Mouse (Mus musculus) granulocyte monocyte progenitor cell, adult 5-6 weeks (primary cell): ENCODE data around the gene Lif. TPM values are rescaled to one million over a fixed set of nuclear protein-coding genes. Genes with fewer than 3 reads are reported as not detected.
A peak's percentile ranks its signal among the peaks of the same experiment; 100 is the strongest.

Experiments used
- ATAC-seq: replicated peaks from 2 replicates; pipeline ENCODE4 v1.8.0; 2016; ENCODE audit warnings: mild to moderate bottlenecking, moderate TSS enrichment, inconsistent platforms; ENCODE audit not compliant: poor library complexity, severe bottlenecking
- total RNA-seq, 2 experiments: library from RNA; stranded (forward) in 1 of 2; stranded (reverse) in 1 of 2; fragments of 200-712, 200-1000 nt in 1 of 2; fragments of >200 nt in 1 of 2; fragmentation: Nextera tagmentation in 1 of 2; gene quantifications; 2 replicates each; pipeline ENCODE4 v1.2.3; 2014 to 2017

Gene Lif
- total RNA-seq (2014; fragmentation: Nextera tagmentation) (0.38 and 0.56 TPM in 2 replicates), total RNA-seq (2017) (0.86 and 1.2 TPM in 2 replicates)

DNA sequence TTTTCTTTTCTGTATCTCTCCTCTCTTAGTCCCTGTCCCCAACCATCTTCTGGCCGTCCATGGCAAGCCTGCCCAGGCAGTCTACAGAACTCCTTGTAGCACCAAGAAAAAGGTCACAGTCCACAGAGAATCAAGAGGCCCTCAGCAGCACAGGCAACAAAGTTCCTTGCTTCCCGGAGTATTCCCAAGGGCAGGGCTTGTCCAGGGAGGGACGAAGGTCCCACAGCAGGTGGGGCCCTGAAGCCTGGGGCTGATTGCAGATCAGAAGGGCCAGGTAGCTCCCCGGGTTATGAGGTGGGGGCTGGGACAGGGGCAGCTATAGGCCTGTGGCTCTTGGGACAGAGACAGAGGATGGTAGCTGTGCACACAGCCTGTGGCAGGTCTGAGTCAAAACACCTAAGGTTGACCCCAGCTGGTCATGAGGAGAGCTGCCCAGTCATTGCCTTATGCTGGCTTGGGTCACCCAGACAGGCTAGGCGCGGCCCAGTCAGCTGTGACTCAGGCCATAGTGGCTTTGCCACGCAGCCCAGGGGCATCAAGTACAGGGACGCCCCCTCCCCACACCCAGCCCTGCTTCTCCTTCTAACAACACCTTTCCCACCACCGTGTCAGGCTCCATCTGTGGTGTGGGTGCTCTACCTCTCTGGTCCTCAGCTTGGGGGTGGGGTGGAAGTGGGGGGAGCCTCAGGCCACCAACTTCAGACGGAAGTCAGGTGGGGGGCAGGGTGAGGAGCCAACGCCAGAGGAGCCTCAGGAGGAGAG is at the start of gene Lif:
TSS of gene Lif (plus strand) at position 712 of the 762 bp plus-strand sequence.
- ATAC-seq: no peak

DNA sequence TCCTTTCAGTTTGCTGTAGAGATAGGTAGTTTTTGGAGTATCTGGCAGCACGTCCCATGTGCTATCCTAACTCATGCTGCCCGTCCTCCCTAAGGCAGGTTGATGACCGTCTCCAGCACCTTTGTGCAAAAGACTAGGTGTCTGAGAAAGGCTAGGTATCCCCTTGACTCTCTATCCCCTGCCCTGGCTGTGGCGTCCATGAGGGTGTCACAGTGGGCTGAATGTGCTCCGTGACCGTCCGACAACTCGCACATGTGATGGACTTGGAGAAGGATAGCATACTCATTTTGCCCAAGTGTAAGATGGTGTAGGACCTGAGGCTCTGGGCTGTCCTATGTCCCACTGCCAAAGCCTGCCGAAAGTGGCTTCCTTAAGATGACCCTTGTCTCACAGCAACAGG is 49.7 kb upstream of the Lif start:
- ATAC-seq: no peak

DNA sequence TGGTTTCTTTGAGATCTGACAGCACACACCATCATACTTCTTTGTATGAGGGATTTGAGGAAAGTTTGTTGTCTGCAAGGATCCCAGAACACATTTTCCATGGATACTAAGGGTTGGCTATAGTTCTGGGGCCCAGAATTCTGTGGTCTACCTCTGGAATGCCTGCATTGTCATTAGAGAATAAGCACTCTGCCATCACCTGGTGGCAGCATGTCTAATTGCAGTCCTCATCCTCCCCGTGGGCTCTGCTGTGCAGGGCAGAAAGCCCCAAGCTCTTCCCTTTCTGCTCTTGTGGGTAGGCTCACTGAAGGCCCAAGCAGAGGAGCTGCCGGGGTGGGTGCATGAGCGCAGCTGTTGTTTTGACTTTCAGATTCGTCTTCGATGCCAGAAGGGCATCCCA is 47.8 kb upstream of the Lif start:
- no peak for ATAC-seq

DNA sequence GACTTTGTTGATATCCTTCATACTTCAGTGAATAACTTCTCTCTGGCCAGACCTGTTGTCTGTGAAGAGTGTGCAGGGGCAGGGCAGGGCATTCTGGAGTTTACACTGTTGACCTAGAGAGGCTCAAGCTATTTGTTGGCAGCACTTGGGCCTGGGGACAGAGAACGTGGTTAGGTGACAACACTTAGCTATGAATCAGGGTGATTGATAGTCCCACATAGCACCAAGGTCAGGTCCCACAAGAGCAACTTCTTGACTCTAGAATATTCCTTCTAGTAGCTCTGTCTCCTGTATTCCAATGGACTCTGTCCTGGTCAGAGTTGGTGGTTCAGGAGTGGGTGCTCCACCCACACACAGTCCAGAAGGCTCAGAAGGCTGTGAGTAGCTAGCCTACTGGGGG is 46.6 kb upstream of the Lif start:
- no peak for ATAC-seq

DNA sequence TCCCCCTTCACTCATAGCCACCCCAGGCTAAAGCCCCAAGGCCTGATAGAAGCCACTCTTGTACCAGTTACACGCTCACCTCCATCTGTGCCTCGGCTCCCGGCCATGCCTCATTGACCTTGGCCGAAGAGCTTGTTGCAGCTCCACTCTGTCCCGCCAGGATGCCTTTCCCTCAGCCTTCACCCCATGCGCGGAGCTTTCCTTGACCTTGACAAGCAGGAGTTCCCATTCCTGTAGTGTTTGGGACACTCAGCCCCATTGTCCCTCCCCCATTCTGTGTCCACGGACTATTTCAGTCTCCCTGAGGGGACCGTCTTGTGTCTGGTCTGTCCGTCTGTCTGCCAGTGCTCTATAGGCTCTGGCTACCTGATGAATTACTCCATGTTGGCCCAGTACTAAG is 44.2 kb upstream of the Lif start:
- no peak for ATAC-seq

DNA sequence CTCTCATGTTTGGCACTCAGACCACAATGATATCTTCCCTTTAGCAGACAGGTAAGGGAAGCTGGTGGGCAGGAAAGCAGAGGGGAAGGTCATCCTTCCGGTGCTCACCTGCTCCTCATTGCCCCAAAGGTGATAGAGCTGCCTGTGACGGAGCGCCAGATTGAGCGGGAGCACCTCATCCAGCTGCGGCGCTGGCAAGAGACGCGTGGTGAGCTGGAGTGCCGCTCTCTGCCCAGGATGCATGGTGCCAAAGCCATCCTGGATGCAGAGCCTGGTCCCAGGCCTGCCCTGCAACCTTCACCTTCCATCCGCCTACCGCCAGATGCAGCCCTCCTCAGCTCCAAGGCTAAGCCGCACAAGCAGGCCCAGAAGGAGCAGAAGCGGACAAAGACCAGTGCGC is 42.8 kb upstream of the Lif start:
- no peak for ATAC-seq

DNA sequence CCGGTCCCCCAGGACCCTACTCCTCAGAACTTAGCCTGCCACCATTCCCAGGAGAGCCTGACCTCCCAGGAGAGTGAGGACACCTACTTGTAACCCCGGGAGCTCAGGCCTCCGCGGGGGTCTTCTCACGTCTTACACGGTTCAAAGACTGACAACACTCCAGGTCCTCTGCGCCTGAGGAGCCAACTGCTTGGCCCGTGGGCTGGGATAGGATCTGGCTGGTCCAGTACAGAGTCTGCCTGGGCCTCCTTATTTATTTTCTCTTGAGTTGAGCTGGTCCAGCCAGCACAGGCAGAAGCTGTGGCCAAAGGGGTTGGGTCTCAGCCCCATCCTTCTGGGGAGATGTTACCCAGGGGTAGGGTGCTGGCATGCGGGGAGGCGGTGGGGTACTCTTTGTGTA is 42.3 kb upstream of the Lif start:
- ATAC-seq: no peak

DNA sequence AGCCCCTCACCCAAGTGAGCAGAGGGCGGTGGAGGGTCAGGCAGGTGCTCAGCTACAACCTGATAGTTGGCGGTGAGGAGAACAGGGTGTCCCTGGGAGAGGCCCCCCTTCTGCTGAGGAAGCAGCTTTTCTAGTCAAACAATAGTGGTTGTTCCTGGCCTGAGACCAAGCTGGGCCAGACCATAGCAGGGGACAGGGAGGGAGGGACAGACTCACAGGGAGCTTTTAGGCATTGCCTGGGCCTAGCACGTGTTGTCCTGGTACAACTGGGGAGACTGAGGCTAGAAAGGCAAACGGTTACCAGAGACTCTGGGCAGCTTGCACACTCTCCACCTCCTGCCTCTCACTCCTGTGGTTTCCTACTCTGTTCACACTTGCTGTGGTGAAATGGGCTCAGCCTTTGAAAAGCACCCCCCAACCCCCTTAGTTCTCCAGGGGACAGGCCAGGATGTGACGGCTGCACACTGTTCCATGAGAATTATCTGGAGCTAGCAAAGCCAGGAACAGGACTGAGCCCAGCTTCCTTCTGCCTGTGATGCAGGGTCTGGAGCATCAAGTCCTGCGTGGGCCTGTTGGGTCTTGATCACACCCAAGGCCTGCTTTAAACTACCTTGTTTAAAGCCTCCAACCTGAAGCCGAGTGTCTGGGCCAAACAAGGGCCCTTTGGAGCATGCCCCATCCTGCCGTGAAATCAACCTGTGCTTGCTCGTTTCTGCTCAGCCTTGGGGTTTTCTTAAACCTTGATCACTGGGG is 40.9 kb upstream of the Lif start:
- ATAC-seq: no peak

DNA sequence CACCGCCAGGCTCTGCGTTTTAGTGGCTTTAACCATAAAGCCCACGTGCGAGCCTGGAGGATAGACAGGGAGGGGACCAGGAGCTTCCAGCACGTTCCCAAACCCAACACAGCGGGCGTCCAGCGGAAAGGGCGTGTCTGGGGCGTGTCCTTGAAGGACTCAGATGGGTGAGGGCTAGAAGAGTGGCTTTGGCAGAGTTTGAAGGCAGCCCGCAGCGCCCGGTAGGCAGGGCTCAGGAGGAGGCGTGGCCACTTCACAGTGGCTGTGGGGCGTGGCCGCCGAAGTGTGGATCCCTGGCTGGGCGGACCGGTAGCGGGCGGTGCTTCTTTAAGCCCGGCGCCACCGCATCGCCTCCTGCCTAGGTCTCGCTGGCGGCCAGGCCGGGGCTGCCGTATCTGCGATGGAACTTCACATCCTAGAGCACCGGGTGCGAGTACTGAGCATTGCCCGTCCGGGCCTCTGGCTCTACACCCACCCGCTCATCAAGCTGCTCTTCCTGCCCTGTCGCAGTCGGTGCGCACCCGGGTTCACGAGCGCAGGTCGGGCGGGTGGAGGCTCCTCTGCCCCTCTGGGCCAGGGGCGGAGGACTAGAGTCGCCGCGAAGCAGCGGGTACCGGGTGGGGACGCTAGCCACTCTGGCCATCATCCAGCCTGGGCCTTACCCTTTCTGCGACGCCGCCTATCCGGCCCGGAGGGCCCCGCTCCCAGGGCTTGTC is 39.3 kb upstream of the Lif start, which contains the start of gene Castor1:
TSS of gene Castor1 (plus strand) at position 312 of the 716 bp plus-strand sequence.
- peak; percentile 84 for ATAC-seq

DNA sequence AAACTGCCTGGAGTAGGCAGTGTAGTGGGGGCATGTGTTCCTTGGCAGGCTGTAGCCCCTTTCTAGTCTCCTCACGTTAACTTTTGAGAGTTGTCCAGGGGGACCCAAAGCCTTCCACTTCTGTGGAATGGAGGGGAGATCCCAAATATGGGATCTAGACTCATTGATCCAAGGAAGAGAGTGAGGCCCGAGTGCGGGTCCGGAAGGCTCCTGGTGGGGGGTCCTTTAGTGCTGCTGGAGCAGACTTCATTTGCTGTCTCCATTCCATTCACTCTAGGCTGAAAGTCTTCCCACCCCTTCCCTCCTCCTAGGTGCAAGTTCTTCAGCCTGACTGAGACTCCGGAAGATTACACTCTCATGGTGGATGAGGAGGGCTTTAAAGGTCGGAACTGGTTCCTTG is 38.7 kb upstream of the Lif start:
- no peak for ATAC-seq

DNA sequence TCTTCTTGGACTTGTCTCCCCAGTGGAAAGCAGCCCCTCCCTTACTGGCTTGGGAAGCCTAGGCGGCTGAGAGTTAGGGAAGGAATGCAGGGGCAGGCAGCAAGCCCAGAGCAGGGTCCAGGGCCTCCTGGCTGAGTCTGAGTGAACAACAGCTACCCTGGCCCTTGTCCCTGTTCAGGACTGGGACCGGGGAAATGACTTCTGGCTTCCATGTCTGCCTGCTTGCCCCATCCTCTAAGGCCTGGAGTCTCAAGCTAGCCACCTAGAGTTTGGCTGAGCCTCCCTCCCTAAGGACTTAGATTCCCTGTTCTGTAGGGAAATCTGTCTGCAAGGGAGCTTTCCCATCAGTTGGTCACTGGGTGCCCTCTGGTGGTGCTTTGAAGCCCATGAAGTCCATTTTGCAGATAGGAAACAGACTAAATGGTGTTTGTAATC is 38.0 kb upstream of the Lif start:
- ATAC-seq: no peak

DNA sequence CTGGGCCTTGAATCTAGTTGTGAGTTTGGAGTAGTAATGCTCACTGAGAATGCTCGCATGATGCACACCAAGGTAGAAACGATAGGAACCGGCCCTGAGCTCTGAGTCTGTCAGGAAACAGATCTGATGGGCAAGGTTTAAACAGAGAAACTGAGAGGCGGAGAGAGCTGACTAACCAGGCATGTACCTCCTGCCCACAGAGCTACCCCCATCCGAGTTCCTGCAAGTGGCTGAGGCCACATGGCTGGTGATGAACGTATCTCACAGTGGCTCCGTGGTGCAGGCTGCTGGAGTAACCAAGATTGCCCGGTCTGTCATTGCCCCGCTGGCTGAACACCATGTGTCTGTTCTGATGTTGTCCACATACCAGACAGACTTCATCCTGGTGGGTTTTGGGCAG is 37.4 kb upstream of the Lif start:
- ATAC-seq: no peak

DNA sequence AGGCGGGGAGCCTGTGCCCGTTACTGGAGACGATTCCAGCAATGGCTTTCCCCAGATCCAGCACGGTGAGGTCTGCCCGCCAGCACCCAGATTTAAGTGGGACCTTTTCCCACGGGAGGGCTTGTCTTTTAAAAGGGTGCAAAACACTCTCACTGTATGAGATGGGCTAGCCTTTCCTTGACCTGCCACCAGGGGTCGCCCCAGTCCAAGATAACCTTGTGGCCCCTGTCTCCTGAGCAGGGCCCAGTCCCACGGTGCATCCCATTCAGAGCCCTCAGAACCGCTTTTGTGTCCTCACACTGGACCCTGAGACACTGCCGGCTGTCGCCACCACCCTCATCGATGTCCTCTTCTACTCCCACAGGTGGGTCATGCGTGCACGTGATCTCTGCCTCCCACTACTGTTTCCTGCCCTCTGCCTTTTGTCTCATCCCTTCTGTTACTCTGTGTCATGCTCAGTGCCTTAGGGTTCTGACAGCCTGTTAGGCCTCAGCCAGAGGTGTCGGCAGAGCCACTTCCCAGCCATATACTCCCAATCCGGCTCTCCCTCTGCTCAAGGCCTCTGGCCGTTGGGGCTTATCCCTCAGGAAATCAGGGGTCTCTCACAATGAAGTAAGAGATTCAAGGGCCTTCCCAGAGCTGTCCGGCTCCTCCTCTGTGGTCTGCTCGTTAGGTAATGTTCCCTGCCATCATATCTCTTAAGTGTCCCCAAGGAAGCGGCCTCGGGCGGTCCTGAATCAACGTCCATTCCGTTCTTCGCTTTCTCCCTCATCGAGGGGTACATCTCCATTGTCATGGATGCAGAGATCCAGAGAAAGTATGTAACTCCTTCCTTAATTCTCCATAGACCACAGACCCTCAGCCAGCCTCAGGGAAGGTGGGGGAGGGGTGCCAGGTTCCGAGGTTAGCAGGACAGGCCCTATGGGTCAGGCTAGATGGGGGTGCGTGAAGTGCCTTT is 36.6 kb upstream of the Lif start:
- ATAC-seq: peak; percentile 48

DNA sequence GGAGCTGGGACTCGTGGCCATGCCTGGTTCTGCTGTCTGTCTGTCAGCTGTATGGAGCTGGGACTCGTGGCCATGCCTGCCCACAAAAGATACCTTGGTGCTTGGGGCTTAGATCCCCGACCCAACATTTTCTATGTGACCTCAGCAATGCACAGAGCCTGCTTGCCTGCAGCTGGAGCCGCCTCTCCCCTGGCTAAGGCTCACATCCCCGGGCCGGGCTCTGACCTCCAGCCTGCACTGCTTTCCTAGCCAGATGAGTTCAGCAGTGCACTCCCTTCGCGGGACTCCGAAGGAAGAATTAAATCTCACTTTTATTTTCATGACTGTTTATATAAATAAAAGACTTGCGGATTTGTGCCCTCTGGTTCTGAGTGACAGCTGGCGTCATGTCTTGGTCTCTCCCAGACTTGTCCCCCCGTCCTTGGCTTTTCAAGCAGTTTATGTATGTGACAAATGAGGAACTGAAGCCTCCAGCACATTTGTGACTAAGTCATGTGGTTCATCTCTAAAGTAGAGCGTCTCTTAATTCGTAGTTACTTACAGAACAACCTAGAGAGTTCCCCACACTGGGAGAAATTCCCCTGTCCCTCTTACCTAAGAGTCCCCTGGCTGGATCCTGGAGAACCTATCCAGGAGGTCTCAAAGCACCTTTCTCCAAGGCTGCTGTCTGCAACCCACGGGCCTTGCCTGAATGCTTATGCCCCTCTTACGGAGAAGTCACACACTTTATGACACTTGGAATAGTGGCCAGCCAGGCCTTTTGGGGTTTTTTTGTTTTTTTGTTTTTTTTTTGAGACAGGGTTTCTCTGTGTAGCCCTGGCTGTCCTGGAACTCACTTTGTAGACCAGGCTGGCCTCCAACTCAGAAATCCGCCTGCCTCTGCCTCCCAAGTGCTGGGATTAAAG is 35.1 kb upstream of the Lif start:
- peak; percentile 29 for ATAC-seq

DNA sequence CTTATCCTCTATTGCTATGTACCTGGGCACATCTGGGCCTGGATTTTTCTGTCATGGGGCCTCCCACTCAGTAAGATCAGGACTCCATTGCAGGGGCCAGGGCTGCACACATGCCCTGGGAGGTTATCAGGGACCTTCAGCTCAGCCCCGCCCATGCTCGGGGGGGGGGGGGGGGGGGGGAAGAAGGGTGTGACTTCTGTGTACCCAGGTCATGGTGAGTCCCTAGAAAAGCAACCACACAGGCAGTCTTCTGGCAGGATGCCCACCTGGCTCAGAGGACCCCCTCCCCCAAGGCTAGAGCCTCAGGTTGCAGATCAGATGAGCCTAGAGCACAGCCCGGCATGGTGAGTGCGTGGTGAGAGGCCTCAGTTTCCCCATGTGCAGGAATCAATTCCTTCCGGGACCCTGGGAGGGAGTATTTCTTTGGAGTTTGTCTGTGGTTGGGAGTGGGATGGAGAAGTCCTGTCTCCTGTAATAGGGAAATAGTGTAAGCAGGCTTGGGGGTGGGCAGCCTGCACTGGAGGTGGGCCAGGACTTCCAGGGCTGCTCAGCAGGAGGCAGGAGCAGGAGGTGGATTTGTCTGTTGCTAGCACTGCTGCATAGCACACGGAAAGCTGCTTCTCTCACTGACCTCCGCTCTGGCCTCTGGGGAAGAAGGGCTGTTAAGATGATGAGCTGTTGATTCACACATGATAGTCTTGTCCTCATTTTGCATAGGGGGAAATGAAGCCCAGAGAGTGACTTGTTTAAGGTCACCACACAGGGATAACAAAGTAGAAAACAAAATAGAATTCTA is 33.8 kb upstream of the Lif start:
- no peak for ATAC-seq

DNA sequence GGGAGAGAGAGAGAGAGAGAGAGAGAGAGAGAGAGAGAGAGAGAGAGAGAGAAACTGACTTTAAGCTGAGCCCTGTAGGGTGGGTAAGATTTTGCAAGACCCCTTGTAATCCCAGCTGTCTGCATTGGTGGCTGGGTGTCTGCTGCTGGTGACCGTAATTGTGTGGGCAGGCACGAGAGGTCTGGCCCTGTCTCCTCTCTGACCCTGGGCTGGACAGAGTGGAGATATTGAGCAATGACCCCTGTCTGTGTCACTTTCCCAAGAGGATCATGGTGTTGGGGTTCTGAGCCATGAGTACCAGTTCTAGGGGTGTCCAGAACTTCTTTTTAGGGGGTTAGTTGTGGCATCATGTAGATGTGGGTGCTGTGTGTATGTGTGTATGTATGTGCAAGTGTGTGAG is 33.1 kb upstream of the Lif start:
- peak; percentile 57 for ATAC-seq

DNA sequence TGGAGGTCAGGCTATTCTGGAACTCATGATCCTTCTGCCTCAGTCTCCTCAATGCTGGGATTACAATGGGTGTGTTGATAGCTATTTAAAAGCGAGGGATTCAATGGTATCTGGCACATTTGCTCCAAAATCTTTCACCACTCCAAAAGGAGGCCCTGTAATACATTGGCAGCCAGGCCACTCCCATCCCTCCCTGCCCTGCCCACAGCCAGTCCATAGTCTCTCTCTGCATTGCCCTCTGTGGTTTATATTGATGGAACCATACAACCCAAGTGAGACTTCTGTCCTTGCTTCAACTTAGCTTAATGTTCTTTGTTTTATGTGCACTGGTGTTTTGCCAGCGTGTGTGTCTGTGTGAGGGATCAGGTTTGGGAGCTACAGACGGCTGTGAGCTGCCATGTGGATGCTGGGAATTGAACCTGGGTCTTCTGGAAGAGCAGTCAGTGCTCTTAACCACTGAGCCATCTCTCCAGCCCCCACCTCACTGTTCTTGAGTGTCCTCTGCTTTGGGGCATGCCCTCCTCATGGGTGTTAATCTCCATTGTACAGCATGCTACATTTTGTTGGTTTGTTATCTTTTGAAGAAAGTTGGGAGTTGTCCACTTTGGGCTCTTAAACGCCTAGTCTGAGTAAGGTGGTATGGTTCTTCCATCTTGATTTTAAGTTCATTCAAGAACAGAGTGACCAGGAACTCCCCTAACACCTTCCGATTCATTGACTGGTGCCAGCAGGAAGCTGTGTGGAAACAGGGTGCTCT is 30.6 kb upstream of the Lif start:
- no peak for ATAC-seq
